Mouse (Mus musculus): ENCODE data around the gene Polr2b. TPM values are rescaled to one million over a fixed set of nuclear protein-coding genes. Genes with fewer than 3 reads are reported as not detected.

Gene Polr2b
- polyA plus RNA-seq, 1 experiment from 2014 or later: 63.3 TPM

DNA sequence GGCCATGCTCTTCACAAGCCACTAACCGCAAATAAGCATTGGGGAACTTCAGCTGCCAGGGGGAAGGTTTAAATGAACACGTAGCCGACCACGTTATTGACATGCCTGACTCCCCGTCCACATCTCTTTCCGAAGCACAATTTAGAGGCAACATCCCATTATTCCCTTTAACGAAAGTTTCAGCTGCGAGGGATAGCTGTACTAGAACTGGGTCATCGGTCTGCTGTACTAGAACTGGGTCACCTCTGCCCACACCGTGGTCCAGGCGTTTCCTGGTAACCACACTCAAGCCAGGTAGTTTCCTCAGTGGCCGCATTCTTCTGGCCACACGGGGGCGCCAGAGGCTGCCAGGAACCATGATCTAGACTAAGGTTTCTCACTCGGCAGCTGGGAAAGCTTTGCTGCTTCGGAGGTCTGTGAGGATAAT, 44.4 kb downstream of the Polr2b start:
- 6% methylated on average over 16 of the region's 16 CpGs for WGBS
- Histone ChIP-seq H3K4me3 (peak overlapping the region; percentile 32), H3K27ac (peak overlapping the region; percentile 86; the same call in 1 of the 2 replicates), H3K27me3 (no peaks in the 10 kb centered on the region), H3K36me3 (peaks cover 17% of the 10 kb centered on the region), H3K4me2 (peak overlapping the region; percentile 60), H3K9me3 (no peaks in the 10 kb centered on the region), H3K4me1 (peaks cover 44% of the 10 kb centered on the region), H3K9ac (peak overlapping the region; percentile 59)
- no peak for ATAC-seq (ENCODE audit: insufficient number of reproducible peaks, insufficient read depth, low FRiP score, low TSS enrichment, low read depth)

DNA sequence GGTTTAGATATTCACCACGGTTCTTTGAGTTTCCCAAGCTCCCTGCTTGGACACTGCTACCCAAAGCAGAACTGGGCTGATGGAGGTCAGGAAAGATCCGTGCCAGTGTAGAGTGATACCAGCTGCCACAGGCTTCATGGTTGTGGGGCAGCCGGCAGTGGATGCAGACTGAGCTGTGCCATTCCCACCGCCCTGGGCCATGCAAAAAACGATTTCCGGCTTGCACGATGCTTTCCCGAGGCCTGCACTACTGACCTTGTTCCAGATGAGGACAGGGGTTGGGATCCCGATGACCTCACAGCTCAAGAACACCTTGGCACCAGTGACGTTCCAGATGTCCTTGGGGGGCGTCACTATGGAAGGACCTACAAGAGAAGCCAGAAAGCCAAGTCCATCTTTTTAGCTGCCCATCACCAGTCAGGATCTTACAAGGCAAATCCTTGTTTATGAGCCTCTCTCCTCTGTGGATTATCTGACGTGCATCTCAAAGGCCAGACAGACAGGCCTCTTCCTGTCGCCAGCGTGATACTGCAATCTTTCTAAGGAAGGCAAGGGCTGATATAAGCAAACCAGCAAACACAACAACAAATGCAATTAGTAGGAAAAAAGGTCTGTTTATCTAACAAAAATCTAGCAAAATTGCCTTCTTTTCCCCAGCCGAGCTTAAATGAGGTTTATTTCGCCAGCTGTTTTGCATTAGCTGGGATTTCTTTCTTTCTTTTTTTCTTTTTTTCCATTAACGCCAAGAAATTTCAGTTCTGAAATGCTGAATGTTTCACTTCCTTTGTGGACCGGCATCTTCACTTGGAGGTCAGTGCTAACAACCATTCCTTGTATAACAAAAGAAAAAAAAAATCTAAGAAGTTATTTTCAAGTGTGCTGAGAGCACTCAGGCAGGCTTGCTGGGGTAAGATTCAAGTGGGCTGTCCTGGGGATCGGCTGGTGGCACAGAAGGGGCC, 45.6 kb downstream of the Polr2b start:
- Histone ChIP-seq H3K4me1 (peaks cover 44% of the 10 kb centered on the region), H3K27ac (peak overlapping the region; percentile 86), H3K9ac (0 out of 2 replicates have a peak overlapping the region, but pooled peaks have one; percentile 22), H3K4me2 (peak overlapping the region; percentile 60), H3K4me3 (no peak overlapping the region), H3K9me3 (no peaks in the 10 kb centered on the region), H3K27me3 (no peaks in the 10 kb centered on the region), H3K36me3 (peaks cover 7% of the 10 kb centered on the region)
- no peak for ATAC-seq (ENCODE audit: insufficient number of reproducible peaks, insufficient read depth, low FRiP score, low TSS enrichment, low read depth)
- 38% methylated on average over 19 of the region's 19 CpGs for WGBS

DNA sequence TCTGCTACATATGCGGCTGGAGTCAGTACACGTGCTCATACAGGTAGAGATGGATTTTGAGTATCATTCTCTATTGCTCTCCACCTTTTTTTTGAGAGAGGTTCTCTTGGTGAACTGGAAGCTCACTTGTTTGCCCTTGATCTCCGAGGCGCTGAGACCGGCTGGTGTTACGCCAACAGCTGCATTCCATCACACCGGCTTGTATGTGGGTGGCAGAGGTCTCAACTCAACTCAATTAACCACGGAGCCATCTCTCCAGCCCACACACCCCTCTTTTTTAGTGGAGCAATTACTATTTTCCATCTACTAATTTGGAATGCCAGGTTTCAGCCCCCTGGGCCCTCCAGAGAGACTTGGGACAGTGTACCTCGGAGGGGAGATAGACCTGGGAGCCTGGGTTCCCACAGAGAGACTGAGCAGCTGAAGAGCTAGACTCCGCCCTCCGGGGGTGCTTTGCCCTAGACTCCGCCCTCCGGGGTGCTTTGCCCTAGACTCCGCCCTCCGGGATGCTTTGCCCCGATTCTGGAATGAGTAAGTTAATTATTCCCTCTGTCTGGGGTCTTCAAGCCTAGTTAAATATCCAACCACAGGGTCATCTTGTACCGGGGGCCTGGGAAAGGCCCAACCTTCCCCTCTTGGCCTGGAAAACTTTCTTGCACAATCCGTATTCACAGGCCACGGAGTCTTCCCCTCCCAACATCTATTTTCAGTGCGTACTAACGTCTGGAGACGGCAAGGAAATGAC, 47.6 kb downstream of the Polr2b start:
- peak overlapping the region; percentile 66 for H3K27ac ChIP-seq
- peaks cover 40% of the 10 kb centered on the region for H3K4me1 ChIP-seq
- no peaks in the 10 kb centered on the region for H3K27me3 ChIP-seq
- peak overlapping the region; percentile 39 for H3K4me3 ChIP-seq
- H3K9me3 ChIP-seq: no peaks in the 10 kb centered on the region
- 0 out of 2 replicates have a peak, but pooled peaks have one; percentile 50 for ATAC-seq (ENCODE audit: insufficient number of reproducible peaks, insufficient read depth, low FRiP score, low TSS enrichment, low read depth)
- peak overlapping the region; percentile 62 for H3K9ac ChIP-seq
- WGBS: 19% methylated on average over 22 of the region's 22 CpGs
- H3K36me3 ChIP-seq: no peaks in the 10 kb centered on the region
- H3K4me2 ChIP-seq: peak overlapping the region; percentile 54

DNA sequence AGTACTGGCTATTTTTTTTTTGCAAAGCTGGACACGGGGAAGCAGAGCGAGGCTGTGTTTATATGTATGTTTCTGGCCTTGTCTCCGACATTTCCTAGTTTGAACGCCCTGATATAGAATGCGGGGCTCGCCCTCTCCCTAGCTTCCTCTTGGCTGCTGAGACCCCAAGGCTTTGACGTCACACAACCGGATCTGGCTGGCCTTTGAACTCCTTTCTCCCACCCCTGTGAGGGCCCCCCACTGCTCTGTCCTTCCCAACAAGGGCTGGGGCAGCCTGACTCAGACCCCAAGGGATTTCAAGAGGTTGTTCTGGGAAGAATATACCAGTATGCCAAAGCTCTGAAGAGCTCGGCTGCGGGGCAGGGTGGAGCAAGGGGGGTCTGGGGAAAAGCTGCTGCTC, 48.4 kb downstream of the Polr2b start:
- 4% methylated on average over 10 of the region's 10 CpGs for WGBS
- H3K27ac ChIP-seq: peak overlapping the region; percentile 66

DNA sequence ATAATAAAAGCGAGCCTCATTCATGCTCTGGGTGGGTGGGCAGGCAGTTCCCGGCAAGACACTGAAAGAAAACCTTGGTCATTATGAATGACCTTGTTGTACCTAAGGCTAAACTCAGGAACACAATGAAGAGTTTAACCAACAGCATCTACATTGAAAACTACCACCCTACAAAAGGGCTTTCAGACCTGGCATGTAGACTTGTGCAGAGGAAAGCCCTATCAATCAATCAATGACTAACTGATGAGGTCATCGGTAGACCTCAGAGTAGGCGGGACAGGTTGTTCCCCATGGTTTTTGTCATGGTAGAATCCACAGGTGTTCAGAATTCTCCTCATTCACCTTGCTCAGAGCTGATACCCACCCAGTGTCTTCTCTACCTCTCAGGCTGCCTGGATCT, 50.0 kb downstream of the Polr2b start:
- Histone ChIP-seq H3K4me2 (no peak overlapping the region), H3K4me1 (peaks cover 45% of the 10 kb centered on the region), H3K9ac (no peak overlapping the region), H3K9me3 (no peaks in the 10 kb centered on the region), H3K27me3 (no peaks in the 10 kb centered on the region), H3K36me3 (no peaks in the 10 kb centered on the region), H3K4me3 (no peak overlapping the region), H3K27ac (no peak overlapping the region)
- 90% methylated on average over 4 of the region's 4 CpGs for WGBS
- ATAC-seq (ENCODE audit: insufficient number of reproducible peaks, insufficient read depth, low FRiP score, low TSS enrichment, low read depth): no peak

More for the DNA sequence above, 48.4 kb downstream of the Polr2b start:
- peaks cover 40% of the 10 kb centered on the region for H3K4me1 ChIP-seq
- no peaks in the 10 kb centered on the region for H3K36me3 ChIP-seq
- H3K4me3 ChIP-seq: peak overlapping the region; percentile 39
- peak overlapping the region; percentile 62 for H3K9ac ChIP-seq
- peak overlapping the region; percentile 54 for H3K4me2 ChIP-seq
- ATAC-seq (ENCODE audit: insufficient number of reproducible peaks, insufficient read depth, low FRiP score, low TSS enrichment, low read depth): no peak
- no peaks in the 10 kb centered on the region for H3K27me3 ChIP-seq
- H3K9me3 ChIP-seq: no peaks in the 10 kb centered on the region

DNA sequence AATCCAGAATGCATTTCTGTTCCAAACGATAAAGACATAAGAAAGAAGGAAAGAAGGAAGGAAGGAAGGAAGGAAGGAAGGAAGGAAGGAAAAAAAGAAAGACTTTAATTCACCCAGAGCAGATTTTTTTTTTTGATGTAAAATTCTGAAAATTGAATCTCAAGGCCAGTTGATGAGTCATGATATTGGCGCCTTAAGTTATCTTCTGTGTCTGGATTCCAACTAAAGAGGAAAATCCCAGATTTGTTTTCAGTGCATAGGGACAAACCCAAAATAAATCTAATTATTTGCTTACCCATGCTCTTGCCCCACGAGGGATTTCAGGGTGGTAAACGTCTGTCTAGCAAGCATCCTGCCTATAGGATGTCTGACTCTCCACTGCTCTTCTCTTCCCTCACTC, 51.1 kb downstream of the Polr2b start:
- H3K27ac ChIP-seq: no peak overlapping the region
- ATAC-seq (ENCODE audit: insufficient number of reproducible peaks, insufficient read depth, low FRiP score, low TSS enrichment, low read depth): no peak
- 63% methylated on average over 4 of the region's 4 CpGs for WGBS
- H3K4me3 ChIP-seq: no peak overlapping the region
- no peak overlapping the region for H3K4me2 ChIP-seq
- H3K36me3 ChIP-seq: no peaks in the 10 kb centered on the region
- H3K9ac ChIP-seq: no peak overlapping the region
- no peaks in the 10 kb centered on the region for H3K27me3 ChIP-seq
- no peaks in the 10 kb centered on the region for H3K9me3 ChIP-seq
- H3K4me1 ChIP-seq: peaks cover 36% of the 10 kb centered on the region

DNA sequence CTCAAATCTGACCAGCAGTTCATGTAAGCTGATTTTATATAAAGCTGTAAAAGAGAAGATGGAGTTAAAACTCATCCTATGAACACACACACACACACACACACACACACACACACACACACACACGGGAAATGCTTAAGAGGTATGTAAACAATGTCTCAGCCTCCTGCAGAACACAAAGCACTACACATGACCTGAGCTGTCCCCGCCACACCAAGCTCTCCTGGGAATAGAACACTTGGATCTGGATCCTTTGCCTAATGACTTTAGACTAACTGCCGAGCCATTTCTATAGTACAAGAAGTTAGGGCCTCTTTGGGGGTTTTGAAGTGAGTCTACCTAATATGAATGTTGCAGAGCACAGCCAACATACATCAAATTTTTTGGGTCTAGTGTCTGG, 52.2 kb downstream of the Polr2b start:
- Histone ChIP-seq H3K27me3 (no peaks in the 10 kb centered on the region), H3K4me2 (no peak overlapping the region), H3K27ac (no peak overlapping the region), H3K4me1 (peaks cover 33% of the 10 kb centered on the region), H3K9me3 (no peaks in the 10 kb centered on the region), H3K36me3 (no peaks in the 10 kb centered on the region), H3K9ac (no peak overlapping the region), H3K4me3 (no peak overlapping the region)
- no peak for ATAC-seq (ENCODE audit: insufficient number of reproducible peaks, insufficient read depth, low FRiP score, low TSS enrichment, low read depth)
- WGBS: 40% methylated on average over 3 of the region's 3 CpGs

DNA sequence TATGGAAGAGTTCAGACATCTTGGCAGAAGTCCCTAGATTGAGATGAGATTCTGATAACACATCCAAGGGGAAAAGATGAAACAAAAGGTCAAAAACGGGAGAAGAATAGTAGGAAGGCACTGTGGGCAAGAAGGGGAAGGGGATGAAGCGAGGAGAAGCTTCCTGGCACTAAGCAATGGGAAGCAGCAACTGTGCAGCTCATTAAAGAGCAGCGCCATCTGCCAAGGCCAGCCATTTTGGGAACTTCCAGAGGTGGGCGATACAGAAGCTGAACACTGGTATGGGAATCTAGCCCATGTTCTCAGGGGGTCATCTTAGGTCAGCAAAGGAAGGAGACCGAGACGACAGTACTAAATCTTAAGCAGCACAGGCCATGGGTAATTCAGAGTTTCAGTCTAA, 53.7 kb downstream of the Polr2b start:
- ATAC-seq (ENCODE audit: insufficient number of reproducible peaks, insufficient read depth, low FRiP score, low TSS enrichment, low read depth): no peak
- Histone ChIP-seq H3K36me3 (no peaks in the 10 kb centered on the region), H3K4me3 (no peak overlapping the region), H3K4me2 (no peak overlapping the region), H3K27ac (no peak overlapping the region), H3K27me3 (no peaks in the 10 kb centered on the region), H3K9ac (no peak overlapping the region), H3K4me1 (peaks cover 31% of the 10 kb centered on the region), H3K9me3 (no peaks in the 10 kb centered on the region)
- WGBS: 80% methylated on average over 6 of the region's 6 CpGs

DNA sequence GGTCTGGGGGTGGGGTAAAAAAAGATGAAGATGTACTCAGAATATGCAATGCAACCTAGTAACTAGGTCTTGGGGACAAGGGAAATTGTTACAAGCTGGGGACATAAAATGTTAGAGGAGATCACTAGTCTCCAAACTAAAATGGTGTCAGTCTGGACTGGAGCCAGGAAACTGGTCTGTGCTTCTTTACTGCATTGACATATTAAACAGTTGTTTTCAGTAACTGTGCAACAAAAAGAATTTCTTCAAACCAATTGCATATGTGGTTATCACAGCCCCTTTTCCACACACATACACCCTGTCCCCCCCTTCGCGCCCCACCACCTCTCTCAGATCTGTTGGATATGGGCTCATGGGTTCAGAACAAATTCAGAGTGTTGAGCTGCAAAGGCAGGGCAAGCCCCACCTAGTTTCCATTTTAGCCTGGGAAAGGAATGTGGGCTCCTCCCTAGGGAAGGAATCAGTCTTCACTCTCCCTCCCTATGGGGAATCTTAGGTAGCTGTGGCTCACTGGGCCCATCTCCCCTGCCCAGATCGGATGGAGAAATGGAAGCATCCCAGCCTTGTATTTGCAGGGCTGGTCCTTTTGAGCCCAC, 54.6 kb downstream of the Polr2b start:
- H3K9me3 ChIP-seq: no peaks in the 10 kb centered on the region
- H3K27me3 ChIP-seq: no peaks in the 10 kb centered on the region
- no peak overlapping the region for H3K9ac ChIP-seq
- WGBS: 87% methylated on average over 3 of the region's 3 CpGs
- no peak overlapping the region for H3K27ac ChIP-seq
- ATAC-seq (ENCODE audit: insufficient number of reproducible peaks, insufficient read depth, low FRiP score, low TSS enrichment, low read depth): no peak
- H3K4me1 ChIP-seq: peaks cover 36% of the 10 kb centered on the region
- no peak overlapping the region for H3K4me3 ChIP-seq
- no peaks in the 10 kb centered on the region for H3K36me3 ChIP-seq
- H3K4me2 ChIP-seq: no peak overlapping the region

DNA sequence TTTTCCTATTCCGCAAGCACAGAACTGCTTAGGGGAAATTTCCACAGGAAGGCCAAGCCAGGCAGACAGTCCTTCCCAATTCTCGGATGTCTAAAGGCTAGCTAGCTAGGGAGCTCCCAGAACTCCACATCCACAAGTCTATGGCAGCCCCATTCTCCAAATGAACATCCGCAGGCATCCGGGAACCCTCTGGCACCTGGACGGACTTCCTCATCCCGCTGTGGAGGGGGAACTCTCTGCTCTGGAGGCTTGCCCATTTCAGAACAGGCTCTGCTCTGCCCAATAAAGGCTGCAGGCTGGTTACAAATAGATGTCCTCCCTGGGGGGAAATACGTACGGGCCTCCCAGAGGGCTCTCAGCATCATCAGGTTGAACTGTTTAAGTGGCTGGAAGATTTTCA, 56.4 kb downstream of the Polr2b start:
- Histone ChIP-seq H3K27me3 (no peaks in the 10 kb centered on the region), H3K4me1 (peaks cover 36% of the 10 kb centered on the region), H3K27ac (no peak overlapping the region), H3K36me3 (no peaks in the 10 kb centered on the region), H3K9me3 (no peaks in the 10 kb centered on the region), H3K4me2 (no peak overlapping the region), H3K4me3 (no peak overlapping the region), H3K9ac (no peak overlapping the region)
- ATAC-seq (ENCODE audit: insufficient number of reproducible peaks, insufficient read depth, low FRiP score, low TSS enrichment, low read depth): no peak
- WGBS: 74% methylated on average over 8 of the region's 8 CpGs

DNA sequence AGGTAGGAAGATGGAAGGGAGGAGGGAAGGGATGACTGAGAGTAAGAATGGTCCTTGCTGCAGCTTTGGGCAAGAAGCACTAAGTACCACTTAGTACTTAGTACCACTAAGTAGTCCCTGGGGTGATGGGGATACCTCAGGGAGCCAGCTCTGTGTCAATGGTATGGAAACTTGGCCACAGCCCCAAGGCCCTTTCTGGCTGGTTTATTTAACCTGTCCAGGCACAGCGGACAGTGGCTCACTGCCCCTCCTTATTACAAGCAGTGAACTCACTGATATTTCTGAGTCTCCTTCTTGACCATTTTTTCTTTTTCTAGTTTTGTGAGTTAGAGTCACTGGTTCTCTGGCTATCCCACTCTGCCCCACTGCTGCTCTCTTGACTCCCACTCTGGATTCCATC, 57.2 kb downstream of the Polr2b start:
- no peak for ATAC-seq (ENCODE audit: insufficient number of reproducible peaks, insufficient read depth, low FRiP score, low TSS enrichment, low read depth)
- no peak overlapping the region for H3K9ac ChIP-seq
- no peaks in the 10 kb centered on the region for H3K9me3 ChIP-seq
- H3K27me3 ChIP-seq: no peaks in the 10 kb centered on the region
- H3K4me2 ChIP-seq: no peak overlapping the region
- 92% methylated on average over 1 of the region's 1 CpGs for WGBS
- H3K4me3 ChIP-seq: no peak overlapping the region
- H3K27ac ChIP-seq: peak overlapping the region; percentile 71
- peaks cover 36% of the 10 kb centered on the region for H3K4me1 ChIP-seq
- H3K36me3 ChIP-seq: no peaks in the 10 kb centered on the region

All from embryonic facial prominence, embryonic 13.5 days (tissue).